Mouse (Mus musculus): ENCODE measurements around the gene Ccr8. TPM values are rescaled to one million over a fixed set of nuclear protein-coding genes. Genes with fewer than 3 reads are reported as not detected.

The Ccr8 gene
- polyA plus RNA-seq, 1 experiment, result 0.08 TPM

DNA sequence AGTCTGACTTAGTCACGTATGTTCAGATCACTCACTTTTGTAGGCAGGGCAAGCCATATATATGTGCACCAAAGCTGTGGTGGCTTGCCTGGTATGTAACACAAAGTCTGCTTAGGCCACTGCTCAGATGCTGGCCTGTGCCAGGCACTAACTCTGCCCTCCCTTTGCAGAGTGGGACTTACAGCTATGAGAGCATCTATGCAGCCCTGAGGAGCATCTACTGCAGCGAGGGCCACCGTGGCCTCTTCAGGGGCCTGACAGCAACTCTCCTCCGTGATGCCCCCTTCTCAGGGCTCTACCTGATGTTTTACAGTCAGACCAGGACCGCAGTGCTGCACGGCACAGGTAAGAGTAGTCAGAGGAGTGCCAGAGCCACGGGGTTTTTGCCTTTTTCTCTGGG is 28.6 kb downstream of the Ccr8 start:
- no peak for TF ChIP-seq CTCF (IDR thresholded peaks at IDR 0.05; ENCODE audit: extremely low read depth, insufficient read depth, low read length)
- TF ChIP-seq POLR2A (IDR thresholded peaks at IDR 0.05; ENCODE audit: extremely low read depth, insufficient read depth, low read length), result no peak
- Histone ChIP-seq H3K4me1 (ENCODE audit: control insufficient read depth, insufficient read depth, low read length) (no peaks in the 10 kb centered on the region), H3K4me3 (ENCODE audit: insufficient read depth, low read length) (no peak overlapping the region), H3K27ac (ENCODE audit: insufficient read depth, low read length) (no peak overlapping the region)

DNA sequence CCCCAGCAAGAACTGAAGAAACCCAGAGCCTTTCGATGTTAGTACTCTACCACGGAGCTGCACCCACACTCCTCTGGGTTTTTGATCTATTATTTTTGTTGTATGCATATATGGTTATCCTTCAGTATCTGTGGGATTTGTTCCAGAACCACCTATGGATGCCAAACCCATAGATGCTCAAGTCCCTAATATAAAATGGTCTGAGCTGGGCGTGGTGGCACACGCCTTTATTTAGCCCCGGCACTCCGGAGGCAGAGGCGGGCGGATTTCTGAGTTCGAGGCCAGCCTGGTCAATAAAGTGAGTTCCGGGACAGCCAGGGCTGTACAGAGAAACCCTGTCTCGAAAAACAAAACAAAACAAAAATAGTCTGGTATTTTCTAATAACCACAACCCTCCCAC is 35.0 kb downstream of the Ccr8 start:
- H3K4me1 ChIP-seq (ENCODE audit: control insufficient read depth, insufficient read depth, low read length), result peaks cover 7% of the 10 kb centered on the region
- no peak overlapping the region for H3K27ac ChIP-seq (ENCODE audit: insufficient read depth, low read length)
- peak overlapping the region; percentile 65; the same call in 1 of the 2 replicates for H3K4me3 ChIP-seq (ENCODE audit: insufficient read depth, low read length)
- no peak for TF ChIP-seq POLR2A (IDR thresholded peaks at IDR 0.05; ENCODE audit: extremely low read depth, insufficient read depth, low read length)
- no peak for TF ChIP-seq CTCF (IDR thresholded peaks at IDR 0.05; ENCODE audit: extremely low read depth, insufficient read depth, low read length)

DNA sequence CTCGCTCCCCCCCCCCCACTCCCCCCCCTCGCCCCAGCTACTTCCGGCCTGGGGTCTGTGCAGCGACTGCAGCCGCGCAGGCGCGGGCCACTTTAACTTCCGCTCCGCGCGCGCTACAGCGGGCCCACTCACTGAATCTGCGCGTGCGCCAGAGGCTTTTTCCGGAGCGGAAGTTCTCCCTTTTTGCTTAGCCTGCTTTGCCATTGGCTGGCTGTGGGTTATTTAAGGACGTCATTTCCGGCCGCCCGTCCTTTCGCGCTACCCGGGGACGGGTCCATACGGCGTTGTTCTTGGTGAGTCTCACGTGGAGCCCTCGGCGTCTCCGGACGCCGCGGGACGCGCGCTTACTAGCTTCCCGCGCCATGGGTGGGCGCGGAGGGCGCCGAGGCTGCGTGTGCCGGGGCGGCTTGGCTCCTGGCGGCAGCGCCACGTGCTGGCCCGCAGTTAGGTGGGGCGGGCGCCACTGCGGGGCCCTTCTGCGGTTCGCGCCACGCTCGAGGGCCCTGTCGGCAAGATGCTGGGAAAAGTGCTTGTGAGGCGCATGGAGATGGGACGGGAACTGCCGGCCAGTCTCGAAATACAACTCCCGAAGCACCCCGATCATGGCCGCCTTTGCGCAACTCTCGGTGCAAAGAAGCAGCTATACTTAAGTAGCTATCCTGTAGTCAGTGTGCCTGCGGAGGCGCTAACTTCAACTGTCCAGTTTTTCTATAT is 35.8 kb downstream of the Ccr8 start, which contains the start of gene Rpsa:
Gene Rpsa (plus strand): TSS at position 152 of the 714 bp plus-strand sequence.
- TF ChIP-seq POLR2A (IDR thresholded peaks at IDR 0.05; ENCODE audit: extremely low read depth, insufficient read depth, low read length) (peak; percentile 93), CTCF (IDR thresholded peaks at IDR 0.05; ENCODE audit: extremely low read depth, insufficient read depth, low read length) (no peak)

DNA sequence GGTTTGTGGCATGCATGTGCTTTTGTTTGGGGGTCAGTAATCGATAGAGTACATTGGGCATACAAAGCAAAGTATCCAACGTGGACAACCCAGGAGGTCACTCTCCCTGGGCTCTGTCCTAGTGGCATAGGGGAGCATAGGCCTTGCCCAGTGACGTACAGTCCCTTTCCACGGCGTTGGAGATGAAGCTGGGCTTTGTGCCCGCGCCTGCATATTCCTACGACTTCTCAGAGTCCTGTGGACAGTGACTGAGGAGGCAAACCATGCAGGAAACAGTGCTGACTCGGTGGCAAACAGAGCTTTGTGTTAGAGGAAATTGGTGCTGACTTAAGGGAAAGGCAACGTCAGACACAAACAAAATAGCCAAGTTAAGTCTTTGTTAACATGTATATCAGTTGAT is 37.4 kb downstream of the Ccr8 start:
- no peak for TF ChIP-seq POLR2A (IDR thresholded peaks at IDR 0.05; ENCODE audit: extremely low read depth, insufficient read depth, low read length)
- TF ChIP-seq CTCF (IDR thresholded peaks at IDR 0.05; ENCODE audit: extremely low read depth, insufficient read depth, low read length), result no peak

More for the DNA sequence above, 35.8 kb downstream of the Ccr8 start, which contains the start of gene Rpsa:
- H3K27ac ChIP-seq (ENCODE audit: insufficient read depth, low read length), result no peak within 1 kb of the TSS
- peaks cover 7% of the 10 kb centered on the region for H3K4me1 ChIP-seq (ENCODE audit: control insufficient read depth, insufficient read depth, low read length)
- peak within 1 kb of the TSS; percentile 65 for H3K4me3 ChIP-seq (ENCODE audit: insufficient read depth, low read length)

DNA sequence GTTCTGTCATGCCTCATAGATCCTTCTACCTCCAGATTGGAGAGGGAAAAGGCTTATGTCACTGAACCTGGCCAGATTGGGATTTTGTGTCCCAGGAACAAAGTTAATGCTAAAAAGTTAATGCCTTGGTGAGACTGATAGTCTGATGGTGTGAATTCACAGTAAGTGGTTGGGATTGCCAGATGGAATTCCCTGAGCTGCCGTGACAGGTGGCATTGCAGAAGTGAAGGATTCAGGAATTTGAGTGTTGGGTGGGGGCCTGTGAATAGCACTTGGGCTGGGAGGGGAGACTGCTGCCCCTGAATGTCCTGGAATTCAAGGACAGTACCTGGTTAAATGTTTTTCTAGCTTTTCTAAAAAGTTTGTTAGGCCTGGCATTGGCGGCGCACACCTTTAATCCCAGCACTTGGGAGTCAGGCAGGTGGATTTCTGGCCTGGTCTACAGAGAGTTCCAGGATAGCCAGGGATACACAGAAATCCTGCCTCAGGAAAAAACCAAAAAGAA is 39.9 kb downstream of the Ccr8 start:
- peaks cover 7% of the 10 kb centered on the region for H3K4me1 ChIP-seq (ENCODE audit: control insufficient read depth, insufficient read depth, low read length)
- TF ChIP-seq CTCF (IDR thresholded peaks at IDR 0.05; ENCODE audit: extremely low read depth, insufficient read depth, low read length), result no peak
- no peak for TF ChIP-seq POLR2A (IDR thresholded peaks at IDR 0.05; ENCODE audit: extremely low read depth, insufficient read depth, low read length)

More for the DNA sequence above, 37.4 kb downstream of the Ccr8 start:
- Histone ChIP-seq H3K4me1 (ENCODE audit: control insufficient read depth, insufficient read depth, low read length) (peaks cover 7% of the 10 kb centered on the region), H3K4me3 (ENCODE audit: insufficient read depth, low read length) (peak overlapping the region; percentile 65; the same call in 1 of the 2 replicates), H3K27ac (ENCODE audit: insufficient read depth, low read length) (no peak overlapping the region)

DNA sequence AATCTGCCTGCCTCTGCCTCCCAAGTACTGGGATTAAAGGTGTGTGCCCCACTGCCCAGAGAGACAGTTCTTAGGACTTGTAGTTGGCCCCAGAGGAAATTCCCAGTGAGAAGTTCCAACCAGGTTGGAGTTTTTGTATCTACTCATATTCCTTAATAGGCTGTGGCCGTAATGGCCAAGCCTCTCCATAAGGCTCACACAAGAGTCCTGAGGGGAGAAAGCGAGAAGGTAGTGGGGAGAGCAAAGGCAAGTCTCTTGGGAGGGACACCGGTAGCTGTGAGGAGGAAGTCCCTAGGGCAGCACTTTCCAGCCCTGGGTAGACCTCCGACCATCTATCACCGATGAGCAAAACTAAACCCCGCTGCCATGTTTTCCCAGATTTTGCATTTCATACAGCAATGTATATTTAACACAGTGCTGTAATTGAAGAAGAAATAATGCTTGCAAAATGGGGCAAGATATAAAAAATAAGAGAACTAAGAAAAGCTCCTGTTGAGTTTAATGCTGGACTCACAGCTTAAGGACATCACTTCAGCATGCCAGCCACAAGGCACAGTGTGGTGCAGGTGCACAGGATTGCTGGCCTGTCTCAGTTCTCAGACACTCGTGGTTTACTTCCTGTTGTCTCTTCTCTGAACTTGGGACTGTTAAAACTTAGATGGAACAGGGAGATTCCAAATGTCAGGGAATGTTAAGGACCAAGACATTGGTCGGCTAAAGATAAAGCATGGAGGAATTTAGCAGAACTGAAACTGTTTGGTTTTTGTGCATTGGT is 41.3 kb downstream of the Ccr8 start:
- no peak for TF ChIP-seq POLR2A (IDR thresholded peaks at IDR 0.05; ENCODE audit: extremely low read depth, insufficient read depth, low read length)
- TF ChIP-seq CTCF (IDR thresholded peaks at IDR 0.05; ENCODE audit: extremely low read depth, insufficient read depth, low read length), result no peak
- Histone ChIP-seq H3K27ac (ENCODE audit: insufficient read depth, low read length) (no peak overlapping the region), H3K4me3 (ENCODE audit: insufficient read depth, low read length) (no peak overlapping the region), H3K4me1 (ENCODE audit: control insufficient read depth, insufficient read depth, low read length) (peaks cover 7% of the 10 kb centered on the region)

More for the DNA sequence above, 39.9 kb downstream of the Ccr8 start:
- Histone ChIP-seq H3K27ac (ENCODE audit: insufficient read depth, low read length) (no peak overlapping the region), H3K4me3 (ENCODE audit: insufficient read depth, low read length) (no peak overlapping the region)

DNA sequence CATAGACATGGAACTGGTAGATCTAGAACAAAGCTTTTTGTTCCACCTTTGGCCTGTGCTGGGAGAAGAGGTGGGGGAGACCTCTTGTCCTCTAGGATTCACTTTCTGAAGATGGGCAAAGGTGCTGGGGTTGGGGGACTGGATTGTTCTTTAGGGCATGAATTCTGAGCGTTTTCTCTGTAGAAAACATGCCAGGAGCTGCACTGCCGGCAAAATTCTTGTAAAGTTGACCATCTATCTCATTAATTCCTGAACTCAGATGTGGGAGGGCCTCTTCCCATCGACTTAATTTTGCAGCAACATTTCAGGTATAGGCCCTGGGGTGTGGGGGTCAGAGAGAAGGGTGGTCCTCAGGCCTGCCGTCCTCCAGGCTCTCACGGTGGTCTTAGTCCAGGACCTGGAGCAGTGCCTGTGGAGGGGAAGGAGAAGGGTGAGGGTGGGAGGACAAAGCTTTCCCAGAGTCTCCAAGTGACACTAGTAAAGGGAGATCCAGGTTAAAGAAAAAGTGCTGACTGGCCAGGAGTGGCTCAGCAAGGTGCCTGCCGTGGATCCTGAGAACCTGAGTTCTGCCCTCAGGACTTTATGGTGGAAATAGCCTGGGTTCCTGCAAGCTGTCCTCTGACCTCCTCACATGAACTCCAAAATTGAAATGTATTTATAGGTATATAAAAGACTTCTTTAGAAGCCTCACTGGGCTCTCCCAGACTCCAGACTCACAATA is 42.0 kb downstream of the Ccr8 start:
- no peak overlapping the region for H3K4me3 ChIP-seq (ENCODE audit: insufficient read depth, low read length)
- peaks cover 3% of the 10 kb centered on the region for H3K4me1 ChIP-seq (ENCODE audit: control insufficient read depth, insufficient read depth, low read length)
- 0 out of 2 replicates have a peak, but pooled peaks have one; percentile 17 for TF ChIP-seq POLR2A (IDR thresholded peaks at IDR 0.05; ENCODE audit: extremely low read depth, insufficient read depth, low read length)
- no peak for TF ChIP-seq CTCF (IDR thresholded peaks at IDR 0.05; ENCODE audit: extremely low read depth, insufficient read depth, low read length)
- H3K27ac ChIP-seq (ENCODE audit: insufficient read depth, low read length), result no peak overlapping the region

DNA sequence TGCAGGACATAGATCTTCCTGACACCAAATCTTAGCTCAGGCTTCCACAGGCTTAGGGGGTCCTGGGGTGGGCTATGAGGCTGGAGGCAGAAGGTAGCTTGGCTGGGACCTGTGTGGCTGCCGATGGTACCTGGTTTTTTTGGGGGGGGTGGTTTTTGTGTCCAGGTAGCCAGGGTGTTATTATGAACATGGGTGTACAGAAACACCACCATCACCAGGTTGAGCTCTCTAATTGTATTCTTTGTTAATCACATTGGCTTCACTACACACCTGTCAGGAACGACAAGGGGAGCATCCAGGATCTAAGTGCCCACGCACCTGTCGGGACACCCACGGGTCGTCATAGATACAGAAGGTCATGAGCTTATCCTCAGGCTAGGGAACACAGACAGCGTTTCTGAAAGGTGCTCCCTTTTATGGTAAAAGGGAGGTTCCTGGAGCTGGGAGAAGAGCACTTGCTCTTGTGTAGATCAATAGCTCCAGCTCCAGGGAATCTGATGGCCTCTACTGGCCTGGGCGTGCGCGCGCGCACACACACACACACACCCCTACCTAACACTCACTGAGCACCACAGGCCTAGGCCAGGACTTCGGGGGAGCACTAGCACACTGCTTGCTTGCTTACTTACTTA is 42.7 kb downstream of the Ccr8 start:
- no peaks in the 10 kb centered on the region for H3K4me1 ChIP-seq (ENCODE audit: control insufficient read depth, insufficient read depth, low read length)
- no peak overlapping the region for H3K27ac ChIP-seq (ENCODE audit: insufficient read depth, low read length)
- no peak for TF ChIP-seq CTCF (IDR thresholded peaks at IDR 0.05; ENCODE audit: extremely low read depth, insufficient read depth, low read length)
- no peak for TF ChIP-seq POLR2A (IDR thresholded peaks at IDR 0.05; ENCODE audit: extremely low read depth, insufficient read depth, low read length)
- no peak overlapping the region for H3K4me3 ChIP-seq (ENCODE audit: insufficient read depth, low read length)

DNA sequence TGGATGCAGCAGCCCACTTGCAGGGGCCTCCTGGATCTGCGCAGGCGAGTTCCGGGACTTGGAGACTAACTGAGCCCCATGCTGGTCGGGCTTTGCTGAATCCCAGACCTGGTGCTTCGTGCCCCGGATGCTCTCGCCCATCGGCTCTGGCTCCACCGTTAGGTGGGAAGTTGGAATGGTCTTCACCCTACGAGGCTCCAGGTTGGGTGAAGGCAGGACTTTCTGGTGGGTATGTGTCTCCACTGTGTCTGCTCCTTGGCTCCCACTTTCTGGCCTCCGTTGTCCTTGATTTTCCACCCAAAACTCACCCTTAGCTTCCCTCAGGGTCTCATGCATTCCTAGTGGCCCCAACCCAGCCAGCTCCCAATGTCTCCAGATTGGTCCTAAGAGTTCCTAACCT is 43.5 kb downstream of the Ccr8 start:
- TF ChIP-seq CTCF (IDR thresholded peaks at IDR 0.05; ENCODE audit: extremely low read depth, insufficient read depth, low read length) (no peak), POLR2A (IDR thresholded peaks at IDR 0.05; ENCODE audit: extremely low read depth, insufficient read depth, low read length) (no peak)
- H3K4me1 ChIP-seq (ENCODE audit: control insufficient read depth, insufficient read depth, low read length), result no peaks in the 10 kb centered on the region
- H3K4me3 ChIP-seq (ENCODE audit: insufficient read depth, low read length), result no peak overlapping the region
- H3K27ac ChIP-seq (ENCODE audit: insufficient read depth, low read length), result no peak overlapping the region
